Mouse (Mus musculus): ENCODE results near the gene Dcun1d1.

DNA sequence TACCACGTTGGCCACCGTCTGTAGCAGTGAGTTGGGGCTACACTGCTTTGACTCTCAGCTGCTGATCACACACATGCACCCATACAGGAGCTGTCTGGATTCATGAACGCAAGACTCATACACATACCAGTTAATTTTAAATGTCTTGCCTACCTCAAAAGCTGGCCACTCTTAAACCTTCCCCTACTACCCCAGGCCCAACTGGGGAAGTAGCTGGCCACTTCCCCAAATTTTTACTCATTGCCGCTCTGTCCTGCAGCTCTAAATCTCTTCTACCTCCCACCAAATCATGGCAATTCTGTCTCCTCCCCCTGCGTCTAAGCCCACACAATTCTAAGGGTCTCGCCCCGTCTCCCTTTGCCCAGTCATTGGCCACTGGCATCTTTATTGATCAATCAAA, 11.0 kb upstream of the Dcun1d1 start:
- no peak for TF ChIP-seq CTCF (IDR thresholded peaks at IDR 0.05; ENCODE audit: low read depth, low read length)
- no peak for TF ChIP-seq TAL1 (conservative IDR thresholded peaks at IDR 0.05; ENCODE audit: low read depth, low read length)
- no peak for TF ChIP-seq GATA1 (IDR thresholded peaks at IDR 0.05; ENCODE audit: borderline replicate concordance, low read length)
- TF ChIP-seq GATA2 (IDR thresholded peaks at IDR 0.05; ENCODE audit: borderline replicate concordance, low read depth, low read length), result no peak
- TF ChIP-seq POLR2AphosphoS5 (IDR thresholded peaks at IDR 0.05; ENCODE audit: insufficient replicate concordance, low read depth, low read length), result no peak

All from G1E (cell line).